Mouse (Mus musculus): ENCODE measurements around the gene Kcnab2. TPM values are rescaled to one million over a fixed set of nuclear protein-coding genes. Genes with fewer than 3 reads are reported as not detected.

The Kcnab2 gene
- total and polyA plus RNA-seq, 3 experiments, result 3.2 to 7.9 (median 5.9) TPM

DNA sequence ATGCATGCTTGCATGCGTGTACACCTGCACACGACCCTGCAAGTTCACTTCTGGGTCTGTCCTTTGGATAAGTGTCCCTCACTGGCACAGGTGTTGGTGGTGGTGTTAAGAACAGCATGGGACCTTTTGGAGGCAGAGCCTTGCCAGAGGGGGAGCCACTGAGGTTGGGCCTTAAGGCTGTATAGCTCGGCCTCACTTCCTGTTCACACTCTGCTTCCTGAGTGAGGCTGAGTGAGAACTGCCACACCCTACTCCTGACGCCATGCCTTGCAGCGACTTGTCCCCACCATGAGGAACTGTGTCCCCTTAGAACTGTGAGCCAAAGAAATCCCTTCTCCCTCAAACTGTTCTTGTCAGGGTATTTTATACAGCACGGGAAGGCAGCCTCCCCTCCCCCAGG is 26.3 kb downstream of the Kcnab2 start:
- DNase-seq, result no peak

DNA sequence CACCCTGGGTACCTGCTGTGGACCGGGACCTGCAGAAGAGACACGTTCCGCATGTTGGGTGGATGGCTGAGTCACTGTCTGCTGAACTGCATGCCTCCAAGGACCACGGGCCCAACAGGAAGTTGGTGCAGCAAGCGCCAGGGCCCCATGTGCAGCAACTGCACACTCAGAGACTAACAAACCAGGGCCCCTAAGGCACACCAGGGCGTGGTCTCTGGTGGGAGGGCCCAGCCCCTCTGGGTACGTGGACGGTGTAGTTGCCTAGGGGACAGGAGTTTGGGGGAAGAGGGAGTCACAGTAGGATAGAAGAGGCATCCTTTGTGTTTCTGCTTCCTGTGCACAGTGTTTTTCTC is 29.0 kb downstream of the Kcnab2 start:
- DNase-seq, result no peak

DNA sequence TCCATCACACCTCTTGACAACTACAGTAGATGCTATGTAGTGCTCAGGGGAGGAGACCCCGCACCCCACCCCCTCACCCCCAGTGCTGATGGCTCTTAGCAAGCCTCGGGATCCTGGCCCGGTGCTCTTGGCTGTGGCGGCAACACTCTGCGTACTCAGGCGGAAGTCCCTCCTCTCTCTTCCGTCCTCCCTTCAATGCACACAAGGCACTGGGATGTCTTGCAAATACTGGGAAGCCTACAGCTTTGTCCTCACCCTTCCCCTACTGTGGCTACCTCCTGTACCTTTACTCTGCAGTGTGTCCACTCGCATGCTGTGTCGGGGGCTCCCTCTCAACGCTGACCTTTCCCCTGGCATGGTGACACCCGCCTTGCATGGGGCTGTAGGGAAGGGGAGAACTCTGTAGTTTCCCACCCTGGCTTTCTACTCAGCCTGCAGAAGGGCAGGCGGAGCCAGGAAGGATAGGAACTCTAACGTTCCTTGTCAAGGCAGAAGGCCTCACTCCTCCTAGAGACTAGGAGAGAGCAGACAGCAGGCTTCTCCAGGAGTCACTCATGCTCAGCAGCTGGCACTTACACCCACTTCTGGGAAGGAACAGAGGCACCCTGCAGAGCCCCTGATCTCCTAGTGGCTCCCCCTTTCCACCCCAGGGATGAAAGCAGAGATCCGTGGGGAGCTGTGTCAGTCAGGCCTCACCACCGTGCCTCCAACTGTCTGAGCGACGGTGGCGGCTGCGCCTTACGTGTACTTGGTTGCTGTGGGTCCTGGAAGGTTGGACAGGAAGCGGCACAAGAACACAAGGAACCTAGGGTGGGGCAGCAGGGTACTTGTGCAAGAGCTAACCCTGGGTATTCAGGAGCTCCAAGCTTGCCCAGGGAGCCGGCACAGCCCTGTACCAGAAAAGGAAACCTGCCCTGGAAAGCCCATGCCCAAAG is 29.7 kb downstream of the Kcnab2 start:
- DNase-seq, result no peak

DNA sequence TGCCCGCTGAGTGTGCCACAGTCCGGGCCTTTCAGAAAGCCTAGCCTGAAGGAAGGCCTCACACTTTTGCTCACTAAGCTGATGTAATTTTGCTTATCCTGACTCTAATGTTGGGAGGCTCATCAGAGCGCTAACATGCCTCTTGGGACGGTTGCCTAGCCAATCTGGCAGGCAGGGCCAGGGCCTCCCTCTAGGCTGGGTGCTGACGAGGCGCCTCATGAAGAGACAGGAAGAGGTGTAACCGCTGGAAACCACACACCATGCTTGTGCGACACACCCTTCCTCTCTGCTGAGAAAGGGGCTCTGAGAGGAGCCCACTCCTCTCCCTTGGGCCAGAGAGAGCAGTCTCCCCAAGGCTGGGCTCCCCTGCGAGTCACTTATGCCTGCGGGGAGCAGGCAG is 31.5 kb downstream of the Kcnab2 start:
- no peak for DNase-seq

DNA sequence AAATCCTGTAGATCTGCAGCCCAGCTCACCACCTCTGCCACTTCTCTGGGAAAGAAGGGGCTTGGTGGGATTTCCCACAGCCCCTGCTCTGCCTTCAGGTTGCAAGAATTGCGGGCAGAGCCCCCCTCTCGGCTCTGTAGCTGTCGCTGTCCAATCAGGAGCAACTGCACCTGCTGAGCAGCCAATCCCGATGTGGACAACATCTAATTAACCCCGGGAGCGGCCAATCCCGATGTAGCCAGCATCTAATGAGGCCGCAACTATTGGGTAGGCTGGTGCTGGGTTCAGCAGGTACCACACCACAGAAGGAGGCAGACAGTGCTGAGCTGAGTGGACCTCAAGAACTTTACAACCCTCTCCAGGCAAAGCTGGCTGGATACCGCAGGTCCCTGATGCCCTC is 36.1 kb downstream of the Kcnab2 start:
- no peak for DNase-seq

DNA sequence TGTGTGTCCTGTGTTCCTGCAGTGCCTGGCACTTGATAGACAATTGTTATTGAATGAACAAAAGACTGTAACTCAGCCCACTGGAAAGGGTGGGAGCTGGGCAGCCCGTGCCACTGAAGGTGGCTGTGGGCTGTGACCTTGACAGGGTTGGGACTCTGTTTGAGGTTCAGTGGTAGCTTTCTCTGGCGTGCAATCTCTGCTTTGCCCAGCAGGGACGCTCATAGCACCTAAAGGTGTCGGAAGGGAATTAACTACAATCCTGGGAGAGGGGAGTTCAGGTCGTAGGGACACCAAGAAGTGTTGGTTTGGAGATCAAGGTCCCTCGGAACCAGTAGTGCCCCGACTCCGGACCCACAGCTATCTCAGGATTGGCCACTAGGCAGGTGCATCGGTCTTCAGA is 36.8 kb downstream of the Kcnab2 start:
- DNase-seq, result no peak

DNA sequence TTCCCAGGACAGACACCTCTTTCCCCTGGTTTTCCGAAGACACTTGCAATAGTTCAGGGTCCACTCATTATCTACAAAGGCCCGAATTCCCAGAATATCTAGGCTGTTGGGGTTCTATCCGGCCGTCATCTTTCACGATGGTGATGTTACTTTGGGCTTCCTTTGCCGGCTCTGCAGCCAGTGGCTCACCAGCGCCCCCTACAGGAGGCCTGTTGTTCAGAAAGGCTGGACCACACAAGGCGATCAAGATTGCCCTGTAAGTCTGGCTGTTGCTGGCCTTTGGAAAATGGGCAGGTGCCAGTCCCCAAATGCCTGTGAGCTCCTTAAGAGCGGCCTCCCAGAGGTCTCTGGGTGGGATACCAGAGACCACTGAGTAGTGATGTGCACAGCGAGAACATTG is 42.4 kb downstream of the Kcnab2 start:
- DNase-seq, result peak; percentile 61

DNA sequence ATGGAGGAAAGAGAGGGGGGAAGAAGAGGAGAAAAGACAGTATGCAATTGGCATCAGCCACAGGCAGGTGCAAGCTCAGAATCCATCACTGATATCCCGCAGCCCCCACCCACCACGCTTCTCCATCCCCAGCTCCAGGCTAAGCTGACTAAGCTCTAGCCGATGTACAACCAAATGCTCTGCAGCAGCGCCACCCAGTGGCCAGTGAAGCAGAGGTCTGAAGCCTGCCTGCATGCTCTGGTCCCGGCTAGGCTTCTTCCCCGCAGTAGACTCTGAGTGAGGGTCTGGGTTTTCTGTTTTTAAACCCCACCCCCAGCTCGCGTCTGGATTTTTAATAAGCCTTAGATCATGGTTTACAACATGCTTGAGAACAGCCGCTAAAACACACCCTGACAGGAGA is 42.8 kb downstream of the Kcnab2 start:
- DNase-seq, result peak; percentile 85

DNA sequence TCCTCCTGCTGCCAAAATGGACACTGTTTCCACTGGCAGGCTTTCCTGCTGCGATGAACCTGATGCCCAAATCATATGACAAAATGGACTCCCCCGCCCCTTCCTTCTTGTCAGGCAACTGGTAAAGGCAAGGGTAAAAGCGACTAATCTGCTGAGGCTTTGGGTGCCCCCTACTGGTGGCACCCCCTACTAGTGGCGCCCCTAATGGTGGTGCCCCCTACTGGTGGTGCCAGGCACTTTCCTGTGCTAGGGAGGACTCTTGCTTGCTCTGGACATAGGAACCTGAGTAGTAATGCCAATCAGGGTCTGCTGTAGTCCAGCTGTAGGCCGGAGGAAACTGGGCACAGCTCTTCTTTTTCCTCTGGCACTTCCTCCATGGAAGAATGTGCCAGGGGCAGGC is 45.4 kb downstream of the Kcnab2 start:
- DNase-seq, result peak; percentile 42

DNA sequence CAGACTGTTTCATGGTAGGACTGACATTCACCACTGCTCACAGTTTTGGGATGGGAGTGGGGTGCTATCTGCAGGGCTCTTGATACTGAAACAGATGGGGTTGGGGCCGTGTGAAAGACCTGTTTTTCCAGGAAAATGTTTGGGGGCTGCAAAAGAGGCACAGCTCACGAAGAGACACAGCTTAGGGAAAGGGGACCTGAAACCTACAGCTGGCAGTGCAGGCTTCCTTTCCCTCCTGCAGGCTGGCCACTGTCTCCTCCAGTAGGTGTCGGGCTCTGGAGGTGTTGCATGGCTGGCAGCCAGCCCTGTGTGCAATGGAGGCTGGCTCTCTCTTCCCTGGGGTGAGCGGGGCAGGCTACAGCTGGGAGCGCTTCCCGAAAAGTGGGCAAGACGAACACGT is 49.4 kb downstream of the Kcnab2 start:
- no peak for DNase-seq

DNA sequence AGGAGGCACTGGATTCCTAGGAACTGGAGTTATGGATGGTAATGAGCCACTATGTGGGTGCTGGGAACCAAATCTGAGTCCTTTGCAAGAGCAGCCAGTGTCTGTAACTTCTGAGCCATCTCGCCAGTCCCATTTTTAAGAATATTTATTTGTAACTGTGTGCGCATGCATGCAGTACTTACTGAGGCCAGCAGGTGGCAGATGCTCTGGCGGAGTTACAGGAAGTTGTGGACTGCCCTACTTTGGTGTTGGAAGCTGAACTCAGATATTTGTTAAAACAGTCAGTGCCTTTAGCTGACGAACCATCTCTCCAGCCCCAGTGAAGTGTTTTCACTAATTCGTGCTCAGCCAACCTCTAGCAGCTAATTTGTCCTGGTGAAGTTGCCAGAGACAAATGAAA is 52.7 kb downstream of the Kcnab2 start:
- DNase-seq, result no peak

DNA sequence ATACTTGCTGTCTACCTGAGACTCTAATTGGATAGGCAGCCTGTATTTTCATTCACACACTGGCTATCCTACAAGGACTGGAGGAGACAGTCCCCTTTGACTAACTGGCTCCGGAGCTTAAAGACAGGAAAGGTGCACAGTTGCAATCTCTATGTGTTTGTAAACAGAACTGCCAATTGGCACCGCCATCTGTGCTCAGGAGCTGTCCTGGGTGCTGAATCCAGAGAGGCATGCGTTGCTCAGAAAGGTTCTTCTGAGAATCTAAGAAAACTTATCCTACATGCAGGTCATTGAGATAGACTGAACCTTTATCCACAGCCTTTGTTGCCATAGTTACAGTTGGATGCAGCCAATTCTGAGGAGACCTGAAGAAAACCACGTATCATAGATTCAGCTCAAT is 53.3 kb downstream of the Kcnab2 start:
- DNase-seq, result peak; percentile 8

DNA sequence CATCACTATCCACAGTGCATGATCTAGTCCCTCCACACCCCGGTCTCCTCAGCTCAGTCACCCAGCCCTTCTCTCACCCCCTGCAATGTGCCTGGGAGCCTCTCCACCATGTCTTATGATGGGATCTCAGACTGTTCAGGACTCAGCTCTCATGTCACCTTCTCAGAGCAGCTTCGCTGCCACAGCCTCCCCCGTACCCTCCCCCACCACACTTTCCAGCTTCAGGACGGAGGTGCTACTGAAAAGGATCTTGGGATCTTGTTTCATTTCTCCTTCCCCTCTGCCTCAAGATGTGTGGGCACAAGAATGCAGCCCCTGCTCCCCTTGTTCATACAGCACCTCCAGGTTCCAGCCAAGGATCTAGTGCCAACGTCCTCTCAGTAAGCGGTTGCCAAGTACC is 54.1 kb downstream of the Kcnab2 start:
- no peak for DNase-seq

DNA sequence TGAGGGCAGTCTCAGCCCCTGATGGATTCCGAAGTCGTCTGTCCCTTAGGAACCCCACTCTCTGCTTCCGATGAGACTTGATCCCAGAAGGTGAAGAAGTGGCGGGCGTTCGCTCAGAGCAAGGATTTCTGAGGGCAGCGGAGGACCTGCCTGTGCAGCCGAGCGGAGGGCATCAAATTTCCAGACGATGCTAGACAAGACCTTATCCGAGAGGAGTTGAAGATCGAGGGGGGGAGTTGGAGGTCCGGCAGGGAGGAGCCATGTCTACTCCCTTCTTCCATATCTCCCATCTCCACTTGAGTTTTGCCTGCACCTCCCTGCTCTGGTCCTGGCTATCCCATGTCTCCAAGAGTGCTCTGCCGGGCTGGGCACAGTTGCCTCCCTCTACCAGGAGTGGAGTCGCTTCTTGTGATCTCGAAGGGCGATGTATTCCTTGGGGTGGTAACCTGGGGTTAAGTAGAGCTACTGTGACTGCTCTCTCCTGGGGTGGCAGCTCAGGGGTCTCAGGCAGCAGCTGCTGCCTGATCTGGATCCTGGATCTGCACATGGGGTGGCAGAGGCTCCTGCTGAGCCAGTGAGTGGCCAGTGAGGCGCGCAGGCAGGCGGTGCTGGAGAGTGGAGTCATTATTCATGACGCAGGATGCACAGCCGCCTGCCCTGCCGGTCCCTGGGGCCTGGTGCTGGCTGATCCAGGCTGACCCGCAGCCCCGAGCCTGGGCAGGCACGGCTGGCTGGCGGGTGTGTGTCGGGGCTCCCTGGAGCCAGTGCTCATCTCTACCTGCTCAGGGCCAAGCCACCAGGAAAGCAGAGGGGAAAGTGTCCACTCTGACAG is 59.2 kb downstream of the Kcnab2 start:
- no peak for DNase-seq

DNA sequence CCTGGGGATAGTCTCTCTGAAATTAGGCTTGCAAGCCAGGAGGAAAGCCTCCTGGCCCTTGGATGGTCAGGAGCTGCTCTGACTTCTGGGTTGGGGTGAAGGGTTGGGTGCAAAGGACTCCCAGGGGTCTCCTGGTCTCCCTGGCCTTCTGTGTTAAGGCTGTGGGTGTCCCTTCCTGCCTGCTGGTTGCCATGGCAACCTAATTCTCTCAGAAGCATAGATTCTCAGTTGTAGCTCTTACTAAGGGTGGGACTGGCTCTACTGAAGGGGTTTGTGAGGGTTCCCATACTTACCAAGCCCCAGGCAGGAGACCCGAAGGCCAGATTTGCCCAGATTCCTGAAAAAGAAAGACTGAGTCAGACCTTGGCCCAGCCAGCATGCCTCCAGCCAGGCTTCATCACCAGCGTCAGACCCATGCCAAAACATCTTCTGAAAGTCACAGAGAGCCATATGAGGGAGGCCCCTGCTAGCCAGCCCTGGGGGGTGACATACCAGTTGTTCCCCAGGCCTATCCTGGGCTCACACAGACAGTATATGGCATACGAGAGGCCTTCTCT is 65.1 kb downstream of the Kcnab2 start:
- DNase-seq, result no peak

DNA sequence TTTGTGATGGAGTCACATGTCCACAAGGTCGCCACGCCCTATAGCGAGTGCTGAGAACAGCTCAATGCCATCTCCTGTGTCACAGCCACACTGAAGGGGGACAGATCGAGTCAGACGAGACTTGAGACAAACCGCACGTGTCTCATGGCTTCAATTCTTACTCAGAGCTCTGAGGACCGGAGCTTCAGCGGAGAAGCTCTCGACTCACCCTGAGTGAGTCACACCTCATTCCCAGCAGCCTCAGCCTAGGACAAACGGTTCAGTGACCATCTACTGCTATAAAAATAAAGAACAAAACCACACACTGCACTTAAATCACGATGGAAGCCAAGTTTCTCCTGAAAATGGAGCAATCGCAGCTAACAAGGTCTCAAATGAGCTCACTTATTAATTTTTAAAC is 66.7 kb downstream of the Kcnab2 start:
- peak; percentile 44 for DNase-seq

DNA sequence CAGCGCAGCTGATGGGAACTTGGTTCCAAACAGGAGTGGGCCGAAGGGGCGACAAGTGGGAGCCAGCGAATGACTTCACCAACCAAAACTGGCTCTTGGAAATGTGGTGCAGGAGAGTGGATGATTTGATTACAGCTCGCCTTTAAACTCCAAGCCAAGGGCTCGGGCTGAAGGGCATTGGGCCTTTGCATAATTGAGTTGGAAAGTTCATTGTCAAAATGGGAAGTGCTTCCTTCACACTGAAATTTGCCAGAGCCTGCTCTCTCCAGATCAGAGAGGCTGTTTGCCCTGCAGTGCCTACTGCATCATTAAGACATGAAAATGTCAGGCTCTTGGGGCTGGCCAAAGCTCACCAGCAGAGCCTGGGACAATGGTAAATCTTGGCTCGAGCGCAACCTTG is 71.1 kb downstream of the Kcnab2 start:
- DNase-seq, result peak; percentile 5

DNA sequence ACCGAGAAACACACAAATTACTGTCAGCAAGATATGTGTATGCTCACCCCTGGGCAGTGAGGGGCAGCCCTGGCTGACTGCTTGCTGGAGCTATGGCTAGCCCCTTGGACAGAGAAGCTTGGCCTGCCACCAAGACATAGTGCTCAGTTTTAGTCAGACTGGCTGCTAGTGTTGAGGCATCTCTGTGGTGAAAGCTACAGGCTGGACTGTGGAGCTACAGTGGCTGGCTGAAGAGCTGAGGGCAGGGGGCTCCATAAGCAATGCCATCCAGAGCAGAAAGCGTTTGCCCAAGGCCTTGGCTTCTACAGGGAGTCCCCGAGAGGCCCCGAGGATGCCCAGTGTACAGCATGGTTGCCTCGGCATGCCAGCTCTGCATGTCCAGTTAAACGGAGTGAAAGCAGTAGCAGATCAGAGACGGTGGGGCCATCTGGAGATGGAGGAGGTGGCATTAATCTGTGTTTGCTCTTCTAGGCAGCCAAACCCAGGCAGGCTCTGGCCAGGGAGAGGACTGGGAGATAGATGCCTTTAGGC is 71.9 kb downstream of the Kcnab2 start:
- DNase-seq, result no peak

DNA sequence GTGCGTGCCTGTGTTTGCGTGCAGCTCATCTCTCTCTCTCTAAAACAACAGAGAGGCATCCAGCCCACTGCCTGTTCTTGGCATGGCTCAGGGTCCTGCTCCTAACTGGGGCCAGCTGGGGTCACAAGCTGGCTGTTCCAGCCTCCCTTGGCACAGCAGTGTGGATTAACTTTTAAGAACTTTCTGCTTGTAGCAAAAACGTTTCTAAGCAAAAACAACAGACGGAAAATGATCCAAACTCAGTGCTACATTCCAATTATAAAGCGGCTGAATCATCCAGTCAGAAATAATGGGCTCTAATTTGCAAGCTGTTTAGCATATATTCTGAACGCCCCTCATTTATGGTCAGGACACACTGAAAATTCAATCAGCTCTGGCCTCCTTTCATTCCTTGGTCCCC is 72.5 kb downstream of the Kcnab2 start:
- DNase-seq, result no peak

DNA sequence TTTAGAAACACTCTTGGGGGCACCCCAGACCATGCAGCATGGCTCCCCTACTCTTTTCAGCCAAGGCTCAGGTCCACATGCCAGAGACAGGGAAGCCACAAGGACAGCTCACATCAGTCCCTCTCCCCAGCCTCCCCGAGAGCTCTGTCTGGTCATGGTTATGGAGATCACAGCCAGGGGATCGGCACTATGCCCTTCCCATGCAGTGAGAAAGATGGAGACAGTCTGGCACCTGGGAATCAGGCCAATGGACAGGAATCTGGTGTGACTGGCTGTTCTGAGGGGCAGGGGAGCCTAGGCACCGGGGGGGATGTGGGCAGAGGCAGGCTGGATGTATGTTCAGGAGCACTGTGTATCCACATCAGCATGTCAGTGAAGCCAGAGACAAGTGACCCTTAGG is 78.7 kb downstream of the Kcnab2 start:
- DNase-seq, result no peak

DNA sequence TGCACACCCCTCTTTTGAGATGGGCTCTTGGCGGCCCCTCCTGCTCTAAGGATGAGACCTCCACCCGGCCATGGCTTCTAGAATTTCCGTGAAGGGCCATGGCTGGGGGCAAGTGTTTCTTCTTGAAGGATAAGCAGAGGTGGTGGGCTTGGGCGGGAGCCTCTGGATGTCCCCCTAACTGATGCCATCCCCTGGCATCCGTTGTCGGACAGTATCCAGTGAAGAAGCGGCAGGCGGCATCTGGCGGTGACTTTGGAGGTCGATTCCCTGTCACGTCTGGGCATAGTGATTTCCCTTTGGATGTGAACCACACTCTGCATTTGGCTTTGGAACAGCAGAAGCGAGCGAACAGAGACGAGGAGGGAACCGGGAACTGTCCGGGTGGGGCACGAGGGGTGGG is 85.0 kb downstream of the Kcnab2 start:
- DNase-seq, result no peak

DNA sequence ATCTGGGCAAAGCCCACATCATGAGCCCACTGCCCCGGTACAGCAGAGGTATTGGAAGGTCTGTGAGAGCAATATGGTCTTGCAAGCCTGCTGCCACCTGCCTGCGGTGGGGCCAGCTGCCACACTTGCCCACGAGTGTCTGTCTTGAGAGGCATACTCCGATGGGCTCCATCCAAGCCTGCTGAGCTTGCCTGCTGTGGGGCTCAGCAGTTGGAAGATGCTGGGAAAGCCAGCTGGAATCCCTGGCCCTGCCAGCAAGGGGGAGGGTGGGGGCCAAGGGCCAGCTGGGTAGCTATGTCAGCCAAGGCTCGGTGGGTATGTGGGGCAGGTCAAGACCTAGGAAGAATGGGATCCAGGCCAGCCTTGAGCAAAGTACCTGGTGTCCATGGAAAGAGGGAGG is 85.5 kb downstream of the Kcnab2 start:
- no peak for DNase-seq

DNA sequence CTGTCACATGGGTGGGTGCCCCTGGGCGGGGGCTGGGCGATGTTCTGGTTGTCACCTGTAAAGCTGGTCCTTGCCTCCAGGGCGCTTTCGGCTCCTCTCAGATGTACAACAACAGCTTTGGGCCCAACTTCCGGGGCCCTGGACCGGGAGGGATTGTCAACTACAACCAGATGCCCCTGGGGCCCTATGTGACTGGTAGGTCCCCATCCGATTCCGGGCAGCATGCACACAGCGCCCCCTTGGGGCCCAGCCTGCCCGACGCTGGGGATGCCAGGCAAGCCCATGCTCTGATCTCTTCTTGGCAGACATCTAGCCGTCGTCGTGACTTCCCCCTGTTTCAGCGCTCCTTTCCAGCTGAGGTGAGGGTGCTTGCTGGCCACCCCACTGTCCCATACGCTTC is 92.0 kb downstream of the Kcnab2 start:
- peak; percentile 19 for DNase-seq

Measured in adrenal gland, adult 2 months (tissue).